Mouse (Mus musculus): ENCODE results near the gene Ryr3.

- TF ChIP-seq CTCF (IDR thresholded peaks at IDR 0.05; ENCODE audit: extremely low read depth, insufficient read length, insufficient replicate concordance, low read depth, low read length) (no peak), POLR2A (IDR thresholded peaks at IDR 0.05; ENCODE audit: low read depth, low read length) (no peak)
Observed at GRCm38 (mm10) chr2:112781631-112782030, 435.3 kb downstream of the Ryr3 start.

Data from small intestine, adult 2 months (tissue).